Mouse (Mus musculus): ENCODE results near the gene Bbs5. TPM values are rescaled to one million over a fixed set of nuclear protein-coding genes. Genes with fewer than 3 reads are reported as not detected.
"Not testable (repeated sequence)": the region's sequence is repeated elsewhere in the genome, so short reads cannot be mapped to it uniquely, and the experiment has no call there.

The Bbs5 gene
- polyA plus RNA-seq, 1 experiment: 1.7 TPM

- peak; percentile 46 for DNase-seq
- Histone ChIP-seq H3K4me3 (ENCODE audit: insufficient read depth, low read depth, low read length) (no peak overlapping the region), H3K4me1 (ENCODE audit: control insufficient read depth, insufficient read depth, low read length) (no peaks in the 10 kb centered on the region), H3K27ac (ENCODE audit: insufficient read depth, low read depth, low read length) (no peak overlapping the region), H3K27me3 (replicated peaks; ENCODE audit: control insufficient read depth, insufficient read depth, low read length) (no peaks in the 10 kb centered on the region), H3K36me3 (ENCODE audit: control insufficient read depth, insufficient read depth, low read length) (no peaks in the 10 kb centered on the region)
- TF ChIP-seq CTCF (conservative IDR thresholded peaks at IDR 0.05; ENCODE audit: insufficient read depth, insufficient read length, low read depth, low read length) (peak; percentile 54; the same call in 1 of the 2 replicates), POLR2A (IDR thresholded peaks at IDR 0.05; ENCODE audit: low read depth, low read length) (no peak)
Measured at GRCm38 (mm10) chr2:69619286-69619685, 27.7 kb upstream of the Bbs5 start.

GRCm38 (mm10) chr2:69629215-69629614 is 17.8 kb upstream of the Bbs5 start:
- H3K36me3 ChIP-seq (ENCODE audit: control insufficient read depth, insufficient read depth, low read length): no peaks in the 10 kb centered on the region
- no peaks in the 10 kb centered on the region for H3K27me3 ChIP-seq (replicated peaks; ENCODE audit: control insufficient read depth, insufficient read depth, low read length)
- no peaks in the 10 kb centered on the region for H3K4me1 ChIP-seq (ENCODE audit: control insufficient read depth, insufficient read depth, low read length)
- no peak overlapping the region for H3K27ac ChIP-seq (ENCODE audit: insufficient read depth, low read depth, low read length)
- no peak overlapping the region for H3K4me3 ChIP-seq (ENCODE audit: insufficient read depth, low read depth, low read length)
- peak; percentile 20 for DNase-seq
- TF ChIP-seq CTCF (conservative IDR thresholded peaks at IDR 0.05; ENCODE audit: insufficient read depth, insufficient read length, low read depth, low read length): no peak
- no peak for TF ChIP-seq POLR2A (IDR thresholded peaks at IDR 0.05; ENCODE audit: low read depth, low read length)
- WGBS: 28% methylated on average over 17 of the region's 17 CpGs

DNA sequence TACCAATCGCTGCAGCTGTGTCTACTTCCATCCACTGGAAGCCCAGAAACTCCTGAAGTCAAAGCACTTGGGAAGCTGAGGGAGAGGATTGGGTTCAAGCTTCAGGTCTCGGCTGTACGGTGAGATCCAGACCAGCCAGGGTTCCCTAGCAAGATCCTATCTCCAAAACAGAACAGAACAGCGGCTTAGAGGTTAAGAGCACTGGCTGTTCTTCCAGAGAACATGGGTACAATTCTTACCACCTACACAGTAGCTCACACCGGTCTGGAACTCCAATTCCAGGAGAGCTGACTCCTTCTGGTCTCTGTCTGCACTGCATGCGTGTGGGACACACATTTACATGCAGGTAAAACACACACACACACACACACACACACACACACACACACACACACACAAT is 17.1 kb upstream of the Bbs5 start:
- Histone ChIP-seq H3K4me3 (ENCODE audit: insufficient read depth, low read depth, low read length) (no peak overlapping the region), H3K36me3 (ENCODE audit: control insufficient read depth, insufficient read depth, low read length) (no peaks in the 10 kb centered on the region), H3K27ac (ENCODE audit: insufficient read depth, low read depth, low read length) (no peak overlapping the region), H3K4me1 (ENCODE audit: control insufficient read depth, insufficient read depth, low read length) (no peaks in the 10 kb centered on the region), H3K27me3 (replicated peaks; ENCODE audit: control insufficient read depth, insufficient read depth, low read length) (no peaks in the 10 kb centered on the region)
- WGBS: 69% methylated on average over 6 of the region's 6 CpGs
- no peak for DNase-seq
- TF ChIP-seq POLR2A (IDR thresholded peaks at IDR 0.05; ENCODE audit: low read depth, low read length): no peak
- TF ChIP-seq CTCF (conservative IDR thresholded peaks at IDR 0.05; ENCODE audit: insufficient read depth, insufficient read length, low read depth, low read length): no peak

- H3K27ac ChIP-seq (ENCODE audit: insufficient read depth, low read depth, low read length): no peak overlapping the region
- WGBS: 76% methylated on average over 5 of the region's 5 CpGs
- DNase-seq: peak; percentile 20
Measured at GRCm38 (mm10) chr2:69630792-69631191, 16.2 kb upstream of the Bbs5 start.

GRCm38 (mm10) chr2:69631449-69631848 is 15.5 kb upstream of the Bbs5 start:
- DNase-seq: peak; percentile 21
- TF ChIP-seq POLR2A (IDR thresholded peaks at IDR 0.05; ENCODE audit: low read depth, low read length) (no peak), CTCF (conservative IDR thresholded peaks at IDR 0.05; ENCODE audit: insufficient read depth, insufficient read length, low read depth, low read length) (0 out of 2 replicates have a peak, but pooled peaks have one; percentile 17)
- H3K36me3 ChIP-seq (ENCODE audit: control insufficient read depth, insufficient read depth, low read length): no peaks in the 10 kb centered on the region
- no peaks in the 10 kb centered on the region for H3K27me3 ChIP-seq (replicated peaks; ENCODE audit: control insufficient read depth, insufficient read depth, low read length)
- no peak overlapping the region for H3K4me3 ChIP-seq (ENCODE audit: insufficient read depth, low read depth, low read length)
- H3K4me1 ChIP-seq (ENCODE audit: control insufficient read depth, insufficient read depth, low read length): no peaks in the 10 kb centered on the region; the same call in 1 of the 2 replicates
- 98% methylated on average over 2 of the region's 2 CpGs for WGBS
- H3K27ac ChIP-seq (ENCODE audit: insufficient read depth, low read depth, low read length): no peak overlapping the region

More at GRCm38 (mm10) chr2:69630792-69631191, 16.2 kb upstream of the Bbs5 start:
- H3K4me1 ChIP-seq (ENCODE audit: control insufficient read depth, insufficient read depth, low read length): no peaks in the 10 kb centered on the region; the same call in 1 of the 2 replicates
- H3K27me3 ChIP-seq (replicated peaks; ENCODE audit: control insufficient read depth, insufficient read depth, low read length): no peaks in the 10 kb centered on the region
- TF ChIP-seq CTCF (conservative IDR thresholded peaks at IDR 0.05; ENCODE audit: insufficient read depth, insufficient read length, low read depth, low read length) (no peak), POLR2A (IDR thresholded peaks at IDR 0.05; ENCODE audit: low read depth, low read length) (no peak)
- H3K4me3 ChIP-seq (ENCODE audit: insufficient read depth, low read depth, low read length): no peak overlapping the region
- no peaks in the 10 kb centered on the region for H3K36me3 ChIP-seq (ENCODE audit: control insufficient read depth, insufficient read depth, low read length)

DNA sequence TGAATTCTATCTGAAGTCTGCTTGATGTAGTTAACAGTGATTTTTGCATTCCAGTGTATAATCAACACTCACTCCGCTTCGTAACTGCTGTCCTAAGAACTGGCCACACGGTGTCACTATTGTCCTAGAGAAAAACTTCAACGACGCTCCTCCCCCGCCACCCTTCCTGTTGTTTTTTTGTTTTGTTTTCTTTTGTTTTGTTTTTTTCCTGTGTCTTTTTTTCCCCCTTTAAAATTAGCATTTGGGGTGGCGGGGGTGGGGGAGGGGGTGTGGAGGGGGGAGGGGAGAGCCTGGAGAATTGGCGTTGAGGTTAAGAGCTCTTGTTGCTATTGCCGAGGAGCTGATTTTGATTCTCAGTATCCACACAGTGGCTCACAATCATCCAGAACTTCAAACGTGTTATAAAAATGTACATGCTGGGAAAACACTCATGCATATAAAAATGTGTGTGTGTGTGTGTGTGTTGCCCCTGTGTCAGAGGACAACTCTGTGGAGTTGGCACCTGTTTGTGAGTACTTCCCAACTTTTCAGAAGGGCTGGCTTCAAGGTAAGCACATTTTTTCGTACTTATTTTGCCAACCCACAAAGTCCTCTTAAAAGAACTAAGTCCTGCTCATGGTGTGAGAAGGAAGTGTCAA is 11.8 kb upstream of the Bbs5 start:
- 3% methylated on average over 11 of the region's 11 CpGs for WGBS
- Histone ChIP-seq H3K4me1 (ENCODE audit: control insufficient read depth, insufficient read depth, low read length) (no peaks in the 10 kb centered on the region; the same call in 1 of the 2 replicates), H3K4me3 (ENCODE audit: insufficient read depth, low read depth, low read length) (peak overlapping the region; percentile 20; the same call in 1 of the 2 replicates), H3K36me3 (ENCODE audit: control insufficient read depth, insufficient read depth, low read length) (no peaks in the 10 kb centered on the region), H3K27me3 (replicated peaks; ENCODE audit: control insufficient read depth, insufficient read depth, low read length) (no peaks in the 10 kb centered on the region), H3K27ac (ENCODE audit: insufficient read depth, low read depth, low read length) (no peak overlapping the region)
- TF ChIP-seq POLR2A (IDR thresholded peaks at IDR 0.05; ENCODE audit: low read depth, low read length) (no peak), CTCF (conservative IDR thresholded peaks at IDR 0.05; ENCODE audit: insufficient read depth, insufficient read length, low read depth, low read length) (peak; percentile 78)
- DNase-seq: peak; percentile 60

GRCm38 (mm10) chr2:69635807-69636206 is 11.2 kb upstream of the Bbs5 start:
- Histone ChIP-seq H3K36me3 (ENCODE audit: control insufficient read depth, insufficient read depth, low read length) (no peaks in the 10 kb centered on the region), H3K27ac (ENCODE audit: insufficient read depth, low read depth, low read length) (no peak overlapping the region), H3K4me1 (ENCODE audit: control insufficient read depth, insufficient read depth, low read length) (no peaks in the 10 kb centered on the region; the same call in 1 of the 2 replicates), H3K4me3 (ENCODE audit: insufficient read depth, low read depth, low read length) (no peak overlapping the region), H3K27me3 (replicated peaks; ENCODE audit: control insufficient read depth, insufficient read depth, low read length) (no peaks in the 10 kb centered on the region)
- no peak for TF ChIP-seq POLR2A (IDR thresholded peaks at IDR 0.05; ENCODE audit: low read depth, low read length)
- TF ChIP-seq CTCF (conservative IDR thresholded peaks at IDR 0.05; ENCODE audit: insufficient read depth, insufficient read length, low read depth, low read length): peak; percentile 66
- WGBS: 76% methylated on average over 6 of the region's 6 CpGs
- peak; percentile 66 for DNase-seq

DNA sequence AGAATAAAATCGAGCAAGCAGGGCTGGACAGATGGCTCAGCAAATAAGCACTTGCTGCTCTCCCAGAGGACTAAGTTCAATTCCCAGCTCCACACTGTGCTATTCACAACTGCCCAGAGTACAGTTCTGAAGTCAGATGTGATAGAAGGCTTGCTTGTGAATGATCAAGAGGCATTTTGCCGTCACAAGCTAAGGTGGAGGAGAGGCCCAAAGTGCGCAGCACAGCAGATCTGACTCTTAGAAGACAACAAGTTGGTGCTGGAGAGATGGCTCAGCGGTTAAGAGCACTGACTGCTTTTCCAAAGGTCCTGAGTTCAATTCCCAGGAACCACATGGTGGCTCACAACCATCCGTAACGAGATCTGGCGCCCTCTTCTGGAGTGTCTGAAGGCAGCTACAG is 9.0 kb upstream of the Bbs5 start:
- H3K36me3 ChIP-seq (ENCODE audit: control insufficient read depth, insufficient read depth, low read length); DNase-seq; H3K27ac ChIP-seq (ENCODE audit: insufficient read depth, low read depth, low read length); H3K4me3 ChIP-seq (ENCODE audit: insufficient read depth, low read depth, low read length); H3K4me1 ChIP-seq (ENCODE audit: control insufficient read depth, insufficient read depth, low read length); H3K27me3 ChIP-seq (replicated peaks; ENCODE audit: control insufficient read depth, insufficient read depth, low read length): not testable (repeated sequence)
- 82% methylated on average over 7 of the region's 7 CpGs for WGBS
